Mouse (Mus musculus) heart, embryonic 15.5 days (tissue): Measurements from ENCODE around the gene Gm9508. TPM values are rescaled to one million over a fixed set of nuclear protein-coding genes. Genes with fewer than 3 reads are reported as not detected.
"Not testable (repeated sequence)": the region's sequence is repeated elsewhere in the genome, so short reads cannot be mapped to it uniquely, and the experiment has no call there.

ENCODE experiments used
- ATAC-seq: fragments of 200-750 bp; cut with Nextera tagmentation; replicated peaks from 2 replicates; pipeline ENCODE4 v1.8.0; 2017; ENCODE audit warnings: low read depth, moderate TSS enrichment; ENCODE audit not compliant: insufficient number of reproducible peaks, insufficient read depth, low FRiP score
- H3K27ac ChIP-seq: fragments of 300-500 bp; sonication (generic); 2 replicates; pipeline ENCODE4 v1.5.1; 2015; ENCODE audit warnings: mild to moderate bottlenecking, inconsistent platforms
- H3K27me3 ChIP-seq: fragments of 300-500 bp; sonication (generic); 2 replicates; pipeline ENCODE4 v1.6.1; 2015; ENCODE audit warnings: inconsistent platforms
- H3K36me3 ChIP-seq: fragments of 300-500 bp; sonication (generic); 2 replicates; pipeline ENCODE4 v1.6.1; 2015; ENCODE audit warnings: mild to moderate bottlenecking, inconsistent platforms
- H3K4me1 ChIP-seq: fragments of 300-500 bp; sonication (generic); replicated peaks from 2 replicates; pipeline ENCODE4 v1.6.1; 2015; ENCODE audit warnings: inconsistent platforms
- H3K4me2 ChIP-seq: fragments of 300-500 bp; sonication (generic); 2 replicates; pipeline ENCODE4 v1.6.1; 2015; ENCODE audit warnings: inconsistent platforms, mild to moderate bottlenecking, moderate library complexity
- H3K4me3 ChIP-seq: fragments of 300-500 bp; sonication (generic); 2 replicates; pipeline ENCODE4 v1.5.1; 2015; ENCODE audit warnings: mild to moderate bottlenecking, inconsistent platforms
- H3K9ac ChIP-seq: fragments of 300-500 bp; sonication (generic); 2 replicates; pipeline ENCODE4 v1.6.1; 2015; ENCODE audit warnings: mild to moderate bottlenecking, inconsistent platforms
- H3K9me3 ChIP-seq: fragments of 300-500 bp; sonication (generic); replicated peaks from 2 replicates; pipeline ENCODE4 v1.6.1; 2016; ENCODE audit warnings: inconsistent platforms
- WGBS: fragments of 180-500 bp; shearing (Covaris S2); methylation state at CpG from one replicate; pipeline ENCODE4 v1.1.7; 2015; ENCODE audit warnings: mixed read lengths; 5-methylcytosine and 5-hydroxymethylcytosine counted together
- polyA plus RNA-seq: library from polyadenylated mRNA; unstranded; fragments of >200 nt; fragmentation: Nextera tagmentation; extraction: Ambion mirVana; gene quantifications from 2 replicates; pipeline ENCODE4 v1.2.1, GENCODE M21; 2015

The Gm9508 gene
- polyA plus RNA-seq: not detected in 2 replicates

DNA sequence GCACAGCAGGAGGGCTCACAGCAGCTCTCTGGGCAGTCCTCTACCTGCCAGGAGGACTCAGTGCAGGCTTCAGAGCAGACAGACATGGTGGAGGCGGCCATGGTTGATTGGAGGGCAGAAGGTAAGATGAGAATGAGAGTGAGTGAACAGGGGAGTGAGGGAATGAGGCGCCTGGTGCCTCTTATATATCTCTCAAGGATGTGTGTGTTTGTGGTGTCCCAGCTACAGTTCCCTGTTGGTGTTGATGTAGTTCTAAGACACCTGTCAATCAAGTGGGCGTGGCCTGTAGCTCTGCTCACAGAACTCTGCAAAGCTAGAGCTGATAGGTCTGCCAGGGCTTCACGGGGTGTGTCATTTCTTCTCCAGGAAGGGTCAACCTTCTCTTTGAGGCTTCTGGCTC is at the start of gene Gm9508:
Gm9508 (minus strand) TSS at position 101 of the 400 bp plus-strand sequence.
- H3K4me3 ChIP-seq: no peak within 1 kb of the TSS
- H3K27ac ChIP-seq: no peak within 1 kb of the TSS
- H3K4me2 ChIP-seq: no peak within 1 kb of the TSS
- 0 out of 2 replicates have a peak, but pooled peaks cover 3% of the 10 kb centered on the region for H3K27me3 ChIP-seq
- WGBS: 34% methylated on average over 4 of the region's 4 CpGs
- no peak within 1 kb of the TSS for H3K9ac ChIP-seq
- no peaks in the 10 kb centered on the region for H3K4me1 ChIP-seq
- H3K9me3 ChIP-seq: no peaks in the 10 kb centered on the region
- no peak for ATAC-seq
- H3K36me3 ChIP-seq: no peaks in the 10 kb centered on the region

DNA sequence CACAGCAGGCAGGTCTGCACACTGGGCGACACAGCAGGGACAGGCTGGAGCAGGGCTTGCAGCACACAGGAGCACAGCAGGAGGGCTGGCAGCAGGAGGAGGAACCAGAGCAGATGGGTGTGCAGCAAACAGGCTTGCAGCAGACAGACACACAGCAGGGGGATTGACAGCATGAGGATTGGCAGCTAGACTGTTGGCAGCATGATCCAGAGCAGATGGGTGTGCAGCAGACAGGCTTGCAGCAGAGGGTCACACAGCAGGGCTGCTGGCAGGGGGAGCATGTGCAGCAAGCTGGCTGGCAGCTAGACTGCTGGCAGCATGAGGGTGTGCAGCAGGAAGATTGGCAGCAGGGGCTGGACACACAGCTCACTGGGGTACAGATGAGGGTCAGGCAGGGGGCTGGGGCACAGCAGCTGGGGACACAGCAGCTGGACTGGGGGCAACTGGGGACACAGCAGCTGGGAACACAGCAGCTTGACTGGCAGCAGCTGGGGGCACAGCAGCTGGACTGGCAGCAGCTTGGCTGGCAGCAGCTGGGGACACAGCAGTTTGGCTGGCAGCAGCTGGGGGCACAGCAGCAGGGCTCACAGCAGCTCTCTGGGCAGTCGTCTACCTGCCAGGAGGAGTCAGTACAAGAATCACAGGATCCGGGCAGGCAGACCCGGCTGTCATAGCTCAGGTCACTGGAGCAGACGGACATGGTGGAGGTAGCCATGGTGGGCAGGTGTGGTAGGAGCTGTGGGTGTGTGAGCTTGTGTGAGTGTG is 45.1 kb upstream of the Gm9508 start, which contains the start of gene Gm18596:
Gm18596 (minus strand) TSS at position 715 of the 765 bp plus-strand sequence.
- H3K4me3 ChIP-seq, H3K9ac ChIP-seq, H3K4me1 ChIP-seq, H3K9me3 ChIP-seq, H3K36me3 ChIP-seq, H3K27ac ChIP-seq, ATAC-seq, H3K4me2 ChIP-seq, H3K27me3 ChIP-seq: not testable (repeated sequence)
- 44% methylated on average over 5 of the region's 5 CpGs for WGBS

DNA sequence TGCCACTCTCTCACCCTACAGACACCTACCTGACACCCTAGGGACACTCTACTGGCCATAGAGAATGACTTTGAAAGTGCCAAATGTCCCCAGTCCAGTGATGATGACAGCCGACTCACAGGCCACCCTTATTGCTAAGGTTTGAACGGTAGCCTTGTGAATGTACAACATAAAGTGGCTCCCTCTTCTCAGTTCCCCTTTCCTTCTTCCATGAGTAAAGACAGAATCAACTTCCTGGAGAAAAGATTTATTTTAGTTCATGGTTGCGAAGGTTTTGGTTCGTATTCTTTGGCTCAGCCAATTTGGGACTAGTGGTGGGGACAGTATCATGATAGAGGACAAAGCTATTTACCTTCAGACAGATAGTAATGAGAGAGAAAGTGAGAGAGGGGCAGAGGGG is 41.9 kb upstream of the Gm9508 start:
- ATAC-seq: no peak
- no peak overlapping the region for H3K4me2 ChIP-seq
- H3K9me3 ChIP-seq: 0 out of 2 replicates have a peak, but pooled peaks cover 4% of the 10 kb centered on the region
- H3K9ac ChIP-seq: no peak overlapping the region
- no peak overlapping the region for H3K4me3 ChIP-seq
- no peak overlapping the region for H3K27ac ChIP-seq
- no peaks in the 10 kb centered on the region for H3K27me3 ChIP-seq
- no peaks in the 10 kb centered on the region for H3K4me1 ChIP-seq
- 83% methylated on average over 4 of the region's 4 CpGs for WGBS
- no peaks in the 10 kb centered on the region for H3K36me3 ChIP-seq

DNA sequence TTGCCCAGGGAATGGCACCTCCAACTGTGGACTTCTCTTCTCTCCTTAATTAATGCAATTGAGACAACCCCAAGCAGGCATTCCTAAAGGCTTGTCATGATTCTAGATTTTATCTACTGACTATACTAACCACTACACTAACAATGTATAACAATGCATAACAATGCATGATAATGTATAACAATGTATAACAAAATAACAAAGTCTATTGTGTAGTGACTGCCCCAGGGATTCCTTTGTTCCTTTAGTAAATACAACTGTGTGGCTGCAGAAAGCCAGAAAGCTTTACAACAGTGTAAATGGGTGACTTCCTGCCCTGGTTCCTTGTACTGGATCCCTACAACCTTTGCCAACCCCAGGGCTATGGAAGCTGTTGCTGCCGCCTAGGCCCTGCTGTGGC is 38.9 kb upstream of the Gm9508 start:
- 88% methylated on average over 1 of the region's 1 CpGs for WGBS
- H3K4me3 ChIP-seq: no peak overlapping the region
- H3K27ac ChIP-seq: no peak overlapping the region
- no peak overlapping the region for H3K9ac ChIP-seq
- 0 out of 2 replicates have a peak, but pooled peaks cover 4% of the 10 kb centered on the region for H3K9me3 ChIP-seq
- ATAC-seq: no peak
- no peaks in the 10 kb centered on the region for H3K4me1 ChIP-seq
- no peak overlapping the region for H3K4me2 ChIP-seq
- no peaks in the 10 kb centered on the region for H3K36me3 ChIP-seq
- no peaks in the 10 kb centered on the region; the same call in 1 of the 2 replicates for H3K27me3 ChIP-seq

DNA sequence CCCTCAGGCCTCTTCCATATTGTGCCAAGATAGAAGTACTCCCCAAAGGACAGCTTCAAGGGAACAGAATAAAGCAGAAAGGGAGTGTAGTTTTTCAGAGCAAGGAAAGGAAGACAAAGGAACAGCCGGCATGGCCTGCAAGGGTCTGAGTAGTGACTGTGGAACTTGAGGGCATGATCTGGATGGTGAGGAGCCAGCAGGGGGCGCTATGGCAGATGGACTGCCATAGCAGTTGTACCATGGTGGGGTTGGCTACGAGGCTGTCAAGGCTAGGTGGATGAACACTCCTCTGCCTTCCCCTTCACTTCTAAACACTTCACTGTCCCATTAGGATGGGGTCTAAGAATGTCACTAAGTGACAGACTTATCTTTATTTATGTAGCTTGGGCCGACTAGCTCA is 32.2 kb upstream of the Gm9508 start:
- no peaks in the 10 kb centered on the region for H3K4me1 ChIP-seq
- no peaks in the 10 kb centered on the region for H3K36me3 ChIP-seq
- H3K4me2 ChIP-seq: no peak overlapping the region
- ATAC-seq: no peak
- no peaks in the 10 kb centered on the region; the same call in 1 of the 2 replicates for H3K27me3 ChIP-seq
- no peak overlapping the region for H3K9ac ChIP-seq
- H3K27ac ChIP-seq: no peak overlapping the region
- H3K4me3 ChIP-seq: no peak overlapping the region
- 52% methylated on average over 4 of the region's 4 CpGs for WGBS
- H3K9me3 ChIP-seq: no peaks in the 10 kb centered on the region

DNA sequence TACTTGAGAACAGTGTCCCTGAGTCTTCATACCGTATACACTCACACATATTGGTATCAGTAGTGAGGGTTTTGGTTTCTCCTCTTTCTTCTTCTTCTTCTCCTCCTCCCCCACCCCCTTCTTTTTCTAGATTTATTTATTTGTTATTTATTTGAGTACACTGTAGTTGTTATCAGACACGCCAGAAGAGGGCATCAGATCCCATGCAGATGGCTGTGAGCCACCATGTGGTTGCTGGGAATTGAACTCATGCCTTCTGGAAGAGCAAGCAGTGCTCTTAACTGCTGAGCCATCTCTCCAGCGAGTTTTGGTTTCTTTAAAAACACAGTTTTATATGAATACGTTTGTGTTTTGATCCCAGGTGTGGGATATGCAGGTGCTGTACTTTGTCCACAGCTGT is 31.2 kb upstream of the Gm9508 start:
- H3K36me3 ChIP-seq: no peaks in the 10 kb centered on the region
- H3K4me2 ChIP-seq: no peak overlapping the region
- H3K4me3 ChIP-seq: no peak overlapping the region
- no peaks in the 10 kb centered on the region for H3K4me1 ChIP-seq
- H3K27me3 ChIP-seq: no peaks in the 10 kb centered on the region; the same call in 1 of the 2 replicates
- no peaks in the 10 kb centered on the region for H3K9me3 ChIP-seq
- 54% methylated on average over 4 of the region's 4 CpGs for WGBS
- H3K27ac ChIP-seq: no peak overlapping the region
- ATAC-seq: no peak
- no peak overlapping the region for H3K9ac ChIP-seq

DNA sequence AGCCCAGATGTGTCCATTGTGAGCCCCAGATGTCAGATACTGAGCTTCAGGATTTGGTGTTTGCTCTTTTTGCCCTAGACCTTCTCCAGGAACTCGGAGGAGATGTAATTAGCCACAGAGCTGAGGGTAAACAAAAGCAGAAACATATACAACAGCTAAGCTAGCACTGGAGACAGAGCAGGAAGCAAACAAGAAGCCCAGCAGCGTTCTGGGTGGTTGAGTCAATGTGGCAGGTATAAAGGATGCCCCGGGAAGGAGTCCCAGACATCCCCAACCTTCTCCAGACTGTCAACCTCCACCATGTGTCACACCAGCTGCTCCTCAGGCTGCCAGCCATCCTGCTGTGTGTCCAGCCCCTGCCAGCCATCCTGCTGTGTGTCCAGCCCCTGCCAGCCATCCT is 29.2 kb upstream of the Gm9508 start, which contains the start of gene Gm10100:
Gm10100 (plus strand) TSS at position 301 of the 400 bp plus-strand sequence.
- H3K4me3 ChIP-seq: no peak within 1 kb of the TSS
- H3K36me3 ChIP-seq: no peaks in the 10 kb centered on the region
- H3K9ac ChIP-seq: no peak within 1 kb of the TSS
- H3K4me2 ChIP-seq: no peak within 1 kb of the TSS
- no peaks in the 10 kb centered on the region for H3K9me3 ChIP-seq
- no peak within 1 kb of the TSS for H3K27ac ChIP-seq
- no peak for ATAC-seq
- H3K27me3 ChIP-seq: no peaks in the 10 kb centered on the region
- H3K4me1 ChIP-seq: no peaks in the 10 kb centered on the region
- 30% methylated on average over 3 of the region's 3 CpGs for WGBS

DNA sequence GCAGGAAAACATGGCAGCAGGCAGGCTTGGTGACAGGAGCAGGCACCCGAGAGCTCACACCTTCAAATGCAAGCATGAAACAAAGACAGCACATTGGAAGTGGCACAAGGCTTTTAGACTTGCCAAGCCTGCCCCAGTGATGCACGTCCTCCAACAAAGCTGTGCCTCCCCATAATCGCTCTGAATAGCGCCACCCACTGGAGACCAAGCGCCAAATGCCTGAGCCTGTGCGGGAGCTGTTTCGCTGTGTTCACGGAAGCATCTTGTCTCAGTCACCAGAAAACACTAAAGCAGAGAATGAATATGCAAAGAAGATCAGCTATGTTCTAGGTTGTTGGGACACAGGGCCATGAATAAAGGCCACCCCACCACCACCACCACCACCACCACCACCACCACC is 27.8 kb upstream of the Gm9508 start:
- ATAC-seq: no peak

DNA sequence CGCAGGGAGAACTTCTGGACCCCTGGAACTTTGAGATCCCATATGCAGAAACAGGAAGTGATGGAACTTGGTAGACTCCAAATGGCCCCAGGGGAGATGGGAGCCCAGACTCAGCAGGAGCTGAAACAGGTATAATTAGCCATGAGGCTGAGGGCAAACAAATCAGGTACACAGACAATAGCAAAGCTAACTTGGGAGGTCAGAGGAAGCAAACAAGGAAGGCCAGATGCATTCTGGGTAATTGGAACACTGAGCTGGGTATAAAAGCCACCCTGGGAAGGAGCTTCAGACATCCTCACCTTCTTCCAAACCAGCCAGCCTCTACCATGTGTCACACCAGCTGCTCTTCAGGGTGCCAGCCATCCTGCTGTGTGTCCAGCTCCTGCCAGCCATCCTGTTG is 23.3 kb upstream of the Gm9508 start, which contains the start of gene Krtap12-1:
Krtap12-1 (plus strand) TSS at position 301 of the 400 bp plus-strand sequence.
- not testable (repeated sequence) for ATAC-seq, H3K27me3 ChIP-seq, H3K9ac ChIP-seq, H3K36me3 ChIP-seq, H3K4me3 ChIP-seq, H3K4me2 ChIP-seq, H3K9me3 ChIP-seq, H3K27ac ChIP-seq, H3K4me1 ChIP-seq
- 79% methylated on average over 1 of the region's 1 CpGs for WGBS

More for the DNA sequence above, 27.8 kb upstream of the Gm9508 start:
- 75% methylated on average over 8 of the region's 8 CpGs for WGBS
- Histone ChIP-seq H3K36me3 (no peaks in the 10 kb centered on the region), H3K27ac (no peak overlapping the region), H3K4me1 (no peaks in the 10 kb centered on the region), H3K27me3 (no peaks in the 10 kb centered on the region), H3K9me3 (no peaks in the 10 kb centered on the region), H3K4me3 (no peak overlapping the region), H3K9ac (no peak overlapping the region), H3K4me2 (no peak overlapping the region)

DNA sequence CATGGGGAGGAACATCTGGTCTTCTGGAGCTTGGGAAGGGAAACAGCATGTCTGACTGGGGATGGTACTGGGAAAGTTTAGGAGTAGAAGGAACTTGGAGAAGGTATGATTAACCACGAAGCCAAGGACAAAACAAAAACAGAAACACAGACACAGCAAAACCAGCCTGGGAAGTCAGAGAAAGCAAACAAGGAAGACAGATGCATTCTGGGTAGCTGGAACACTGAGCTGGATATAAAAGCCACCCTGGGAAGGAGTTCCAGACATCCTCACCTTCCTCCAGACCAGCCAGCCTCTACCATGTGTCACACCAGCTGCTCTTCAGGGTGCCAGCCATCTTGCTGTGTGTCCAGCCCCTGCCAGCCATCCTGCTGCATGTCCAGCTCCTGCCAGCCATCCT is 18.5 kb upstream of the Gm9508 start, which contains the start of gene Gm10142:
Gm10142 (plus strand) TSS at position 301 of the 400 bp plus-strand sequence.
- H3K27ac ChIP-seq: no peak within 1 kb of the TSS
- ATAC-seq: no peak
- peaks cover 4% of the 10 kb centered on the region for H3K9me3 ChIP-seq
- no peaks in the 10 kb centered on the region for H3K36me3 ChIP-seq
- H3K4me1 ChIP-seq: no peaks in the 10 kb centered on the region
- H3K4me2 ChIP-seq: no peak within 1 kb of the TSS
- no peak within 1 kb of the TSS for H3K9ac ChIP-seq
- 61% methylated on average over 1 of the region's 1 CpGs for WGBS
- H3K27me3 ChIP-seq: no peaks in the 10 kb centered on the region
- no peak within 1 kb of the TSS for H3K4me3 ChIP-seq

DNA sequence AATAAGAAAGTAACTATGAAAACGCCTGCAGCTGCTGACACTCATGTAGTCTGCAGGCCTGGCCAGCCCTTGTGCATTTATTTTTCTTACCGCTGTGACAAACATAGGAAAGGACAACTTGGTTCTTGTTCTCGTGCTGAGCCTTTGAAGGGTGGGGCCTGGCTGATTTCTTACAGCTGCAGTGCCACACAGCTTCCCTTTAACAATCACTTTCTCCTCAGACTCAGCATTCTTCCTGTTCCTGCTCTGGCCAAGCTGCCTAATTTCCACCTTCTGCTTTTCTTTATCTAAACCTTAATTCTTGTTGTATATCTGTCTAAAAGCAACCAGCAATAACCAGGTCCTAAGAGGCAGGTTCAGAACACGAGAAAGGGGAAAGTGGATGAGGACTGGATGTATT is 16.7 kb upstream of the Gm9508 start:
- no peak for ATAC-seq
- Histone ChIP-seq H3K4me1 (no peaks in the 10 kb centered on the region), H3K9ac (no peak overlapping the region), H3K4me3 (no peak overlapping the region), H3K36me3 (no peaks in the 10 kb centered on the region), H3K27ac (no peak overlapping the region), H3K9me3 (peaks cover 4% of the 10 kb centered on the region), H3K4me2 (no peak overlapping the region), H3K27me3 (no peaks in the 10 kb centered on the region)
- 58% methylated on average over 4 of the region's 4 CpGs for WGBS

DNA sequence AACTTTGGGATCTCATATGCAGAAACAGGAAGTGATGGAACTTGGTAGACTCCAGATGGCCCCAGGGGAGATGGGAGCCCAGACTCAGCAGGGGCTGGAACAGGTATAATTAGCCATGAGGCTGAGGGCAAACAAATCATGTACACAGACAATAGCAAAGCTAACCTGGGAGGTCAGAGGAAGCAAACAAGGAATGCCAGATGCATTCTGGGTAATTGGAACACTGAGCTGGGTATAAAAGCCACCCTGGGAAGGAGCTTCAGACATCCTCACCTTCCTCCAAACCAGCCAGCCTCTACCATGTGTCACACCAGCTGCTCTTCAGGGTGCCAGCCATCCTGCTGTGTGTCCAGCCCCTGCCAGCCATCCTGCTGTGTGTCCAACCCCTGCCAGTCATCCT is 14.1 kb upstream of the Gm9508 start, which contains the start of gene Gm10024:
Gm10024 (plus strand) TSS at position 301 of the 400 bp plus-strand sequence.
- H3K4me2 ChIP-seq, H3K36me3 ChIP-seq, H3K27me3 ChIP-seq, H3K4me3 ChIP-seq, ATAC-seq, H3K9me3 ChIP-seq, H3K27ac ChIP-seq, H3K9ac ChIP-seq, H3K4me1 ChIP-seq: not testable (repeated sequence)
